Mouse (Mus musculus) testis, postnatal 14 days (tissue): ENCODE measurements at regions not wholly inside any gene's neighbourhood (a gene's known extent, or its start where the extent isn't known, plus 50 kb on each side); places are given as distances from the start of the nearest gene placed in this dataset.

Experiments used
- DNase-seq: peaks from one replicate; pipeline ENCODE4 v3.0.0; 2021; ENCODE audit warnings: low spot score

GRCm38 (mm10) chr14:102925769-102926443, 56.5 kb downstream of the Kctd12 start:
- no peak for DNase-seq

GRCm38 (mm10) chr14:102924674-102925073, 57.8 kb downstream of the Kctd12 start:
- no peak for DNase-seq

- DNase-seq: no peak
Observed at GRCm38 (mm10) chr14:102922496-102922993, 59.9 kb downstream of the Kctd12 start.

- DNase-seq: no peak
Observed at GRCm38 (mm10) chr14:102920415-102920814, 62.0 kb downstream of the Kctd12 start.

- no peak for DNase-seq
Observed at GRCm38 (mm10) chr14:102919261-102919801, 63.1 kb downstream of the Kctd12 start.

GRCm38 (mm10) chr14:102917929-102918328, 64.5 kb downstream of the Kctd12 start:
- DNase-seq: no peak

GRCm38 (mm10) chr14:102915918-102916317, 66.5 kb downstream of the Kctd12 start:
- no peak for DNase-seq

- no peak for DNase-seq
Observed at GRCm38 (mm10) chr14:102911582-102911981, 70.9 kb downstream of the Kctd12 start.

GRCm38 (mm10) chr14:102908990-102909389, 73.4 kb downstream of the Kctd12 start:
- DNase-seq: no peak

- no peak for DNase-seq
Observed at GRCm38 (mm10) chr14:102907411-102908103, 74.9 kb downstream of the Kctd12 start.

GRCm38 (mm10) chr14:102906826-102907225, 75.6 kb downstream of the Kctd12 start:
- DNase-seq: no peak

- DNase-seq: no peak
Observed at GRCm38 (mm10) chr14:102906286-102906685, 76.2 kb downstream of the Kctd12 start.

- DNase-seq: peak; percentile 10
Observed at GRCm38 (mm10) chr14:102902906-102903305, 79.5 kb downstream of the Kctd12 start.

- no peak for DNase-seq
Observed at GRCm38 (mm10) chr14:102902236-102902635, 80.2 kb downstream of the Kctd12 start.

GRCm38 (mm10) chr14:102898445-102898844, 84.0 kb downstream of the Kctd12 start:
- DNase-seq: no peak

- no peak for DNase-seq
Observed at GRCm38 (mm10) chr14:102897039-102897438, 85.4 kb downstream of the Kctd12 start.

- DNase-seq: no peak
Observed at GRCm38 (mm10) chr14:102896527-102896926, 85.9 kb downstream of the Kctd12 start.

- DNase-seq: no peak
Observed at GRCm38 (mm10) chr14:102893241-102893640, 89.2 kb downstream of the Kctd12 start.

- no peak for DNase-seq
Observed at GRCm38 (mm10) chr14:102891552-102891951, 90.9 kb downstream of the Kctd12 start.

- no peak for DNase-seq
Observed at GRCm38 (mm10) chr14:102885240-102885598, 97.2 kb downstream of the Kctd12 start.

GRCm38 (mm10) chr14:102884539-102885239, 97.7 kb downstream of the Kctd12 start:
- DNase-seq: no peak

- peak; percentile 31 for DNase-seq
Observed at GRCm38 (mm10) chr14:102883344-102884122, 98.9 kb downstream of the Kctd12 start.
